Mouse (Mus musculus) midbrain, embryonic 16.5 days (tissue): ENCODE data around the gene Cacng7. TPM values are rescaled to one million over a fixed set of nuclear protein-coding genes. Genes with fewer than 3 reads are reported as not detected.
A peak's percentile ranks its signal among the peaks of the same experiment; 100 is the strongest.

Source experiments
- ATAC-seq: fragments of 200-750 bp; cut with Nextera tagmentation; 2 replicates; pipeline ENCODE4 v1.8.0; 2017; ENCODE audit warnings: moderate TSS enrichment
- H3K27ac ChIP-seq: fragments of 300-500 bp; sonication (generic); 2 replicates; pipeline ENCODE4 v1.5.1; 2014; ENCODE audit warnings: mild to moderate bottlenecking, low read length, mixed read lengths
- H3K27me3 ChIP-seq: fragments of 300-500 bp; sonication (generic); 2 replicates; pipeline ENCODE4 v1.6.1; 2014; ENCODE audit warnings: low read depth, low read length, mixed read lengths; ENCODE audit not compliant: control insufficient read depth, insufficient read depth
- H3K36me3 ChIP-seq: fragments of 300-500 bp; sonication (generic); 2 replicates; pipeline ENCODE4 v1.6.1; 2014; ENCODE audit warnings: mild to moderate bottlenecking, low read length, moderate library complexity, mixed read lengths; ENCODE audit not compliant: control insufficient read depth, insufficient read depth
- H3K4me1 ChIP-seq: fragments of 300-500 bp; sonication (generic); 2 replicates; pipeline ENCODE4 v1.6.1; 2014; ENCODE audit warnings: mild to moderate bottlenecking, low read length, mixed read lengths; ENCODE audit not compliant: control insufficient read depth, insufficient read depth
- H3K4me2 ChIP-seq: fragments of 300-500 bp; sonication (generic); 2 replicates; pipeline ENCODE4 v1.6.1; 2014; ENCODE audit warnings: mild to moderate bottlenecking, low read length, mixed read lengths
- H3K4me3 ChIP-seq: fragments of 300-500 bp; sonication (generic); 2 replicates; pipeline ENCODE4 v1.5.1; 2014; ENCODE audit warnings: low read depth, mild to moderate bottlenecking, low read length, moderate library complexity, mixed read lengths
- H3K9ac ChIP-seq: fragments of 300-500 bp; sonication (generic); 2 replicates; pipeline ENCODE4 v1.6.1; 2014; ENCODE audit warnings: low read depth, low read length, mixed read lengths
- H3K9me3 ChIP-seq: fragments of 300-500 bp; sonication (generic); replicated peaks from 2 replicates; pipeline ENCODE4 v1.6.1; 2014; ENCODE audit warnings: mild to moderate bottlenecking, low read length, mixed read lengths; ENCODE audit not compliant: control insufficient read depth, poor library complexity, severe bottlenecking
- WGBS: fragments of 180-500 bp; shearing (Covaris S2); extraction: QIAGEN DNeasy Blood & Tissue Kit; methylation state at CpG from one replicate; pipeline ENCODE4 v1.1.7; 2014; 5-methylcytosine and 5-hydroxymethylcytosine counted together
- polyA plus RNA-seq: library from polyadenylated mRNA; unstranded; fragments of >200 nt; fragmentation: Nextera tagmentation; extraction: Ambion mirVana; gene quantifications from 2 replicates; pipeline ENCODE4 v1.2.1, GENCODE M21; 2015

Gene Cacng7
- polyA plus RNA-seq, 1 experiment from 2014 or later: 2.6 TPM

- Histone ChIP-seq H3K9me3 (no peaks in the 10 kb centered on the region), H3K27me3 (peaks cover 12% of the 10 kb centered on the region; the same call in 1 of the 2 replicates), H3K4me3 (no peak overlapping the region), H3K4me2 (no peak overlapping the region), H3K36me3 (peaks cover 12% of the 10 kb centered on the region), H3K4me1 (peaks cover 18% of the 10 kb centered on the region), H3K9ac (no peak overlapping the region), H3K27ac (no peak overlapping the region)
- no peak for ATAC-seq
- WGBS: 72% methylated on average over 8 of the region's 8 CpGs
These were observed 31.7 kb upstream of the Cacng7 start for GRCm38 (mm10) chr7:3300891-3301627.

- Histone ChIP-seq H3K4me2 (peak overlapping the region; percentile 74), H3K9ac (peak overlapping the region; percentile 18; the same call in 1 of the 2 replicates), H3K27me3 (peaks cover 12% of the 10 kb centered on the region; the same call in 1 of the 2 replicates), H3K36me3 (peaks cover 7% of the 10 kb centered on the region), H3K4me3 (peak overlapping the region; percentile 47), H3K9me3 (no peaks in the 10 kb centered on the region), H3K27ac (no peak overlapping the region), H3K4me1 (peaks cover 18% of the 10 kb centered on the region)
- ATAC-seq: peak; percentile 25
- WGBS: 7% methylated on average over 33 of the region's 33 CpGs
These were observed 30.9 kb upstream of the Cacng7 start for GRCm38 (mm10) chr7:3301628-3302555.

GRCm38 (mm10) chr7:3302556-3303275 is 30.0 kb upstream of the Cacng7 start:
- H3K27ac ChIP-seq: no peak overlapping the region
- H3K9ac ChIP-seq: no peak overlapping the region; the same call in 1 of the 2 replicates
- peak overlapping the region; percentile 74 for H3K4me2 ChIP-seq
- ATAC-seq: peak; percentile 26
- no peaks in the 10 kb centered on the region for H3K36me3 ChIP-seq
- H3K4me3 ChIP-seq: peak overlapping the region; percentile 47
- H3K4me1 ChIP-seq: peaks cover 18% of the 10 kb centered on the region
- peaks cover 12% of the 10 kb centered on the region; the same call in 1 of the 2 replicates for H3K27me3 ChIP-seq
- WGBS: 2% methylated on average over 16 of the region's 16 CpGs
- H3K9me3 ChIP-seq: no peaks in the 10 kb centered on the region

- Histone ChIP-seq H3K27me3 (peaks cover 12% of the 10 kb centered on the region; the same call in 1 of the 2 replicates), H3K4me3 (peak overlapping the region; percentile 47), H3K4me2 (peak overlapping the region; percentile 74), H3K36me3 (no peaks in the 10 kb centered on the region), H3K9me3 (no peaks in the 10 kb centered on the region), H3K27ac (no peak overlapping the region), H3K4me1 (peaks cover 18% of the 10 kb centered on the region), H3K9ac (peak overlapping the region; percentile 55)
- ATAC-seq: peak; percentile 78
- WGBS: under 1% methylated on average over 22 of the region's 29 CpGs
These were observed 29.4 kb upstream of the Cacng7 start for GRCm38 (mm10) chr7:3303276-3303781.

- H3K27me3 ChIP-seq: peaks cover 12% of the 10 kb centered on the region; the same call in 1 of the 2 replicates
- 5% methylated on average over 12 of the region's 12 CpGs for WGBS
- no peak overlapping the region for H3K27ac ChIP-seq
- H3K9me3 ChIP-seq: no peaks in the 10 kb centered on the region
- H3K4me3 ChIP-seq: peak overlapping the region; percentile 47
- H3K4me2 ChIP-seq: peak overlapping the region; percentile 74
- H3K36me3 ChIP-seq: no peaks in the 10 kb centered on the region
- peaks cover 16% of the 10 kb centered on the region for H3K4me1 ChIP-seq
- peak overlapping the region; percentile 55 for H3K9ac ChIP-seq
- peak; percentile 62 for ATAC-seq
These were observed 29.0 kb upstream of the Cacng7 start for GRCm38 (mm10) chr7:3303789-3304188.

- 2% methylated on average over 10 of the region's 10 CpGs for WGBS
- Histone ChIP-seq H3K9me3 (no peaks in the 10 kb centered on the region), H3K9ac (peak overlapping the region; percentile 55), H3K4me3 (peak overlapping the region; percentile 47), H3K36me3 (no peaks in the 10 kb centered on the region), H3K4me2 (peak overlapping the region; percentile 74), H3K27ac (no peak overlapping the region), H3K4me1 (peaks cover 16% of the 10 kb centered on the region), H3K27me3 (peaks cover 12% of the 10 kb centered on the region; the same call in 1 of the 2 replicates)
- ATAC-seq: peak; percentile 40
These were observed 28.5 kb upstream of the Cacng7 start for GRCm38 (mm10) chr7:3304298-3304697.

- 78% methylated on average over 3 of the region's 3 CpGs for WGBS
- H3K4me3 ChIP-seq: no peak overlapping the region
- H3K4me1 ChIP-seq: peaks cover 16% of the 10 kb centered on the region
- no peak overlapping the region for H3K27ac ChIP-seq
- H3K27me3 ChIP-seq: peaks cover 5% of the 10 kb centered on the region; the same call in 1 of the 2 replicates
- no peak for ATAC-seq
- no peaks in the 10 kb centered on the region for H3K9me3 ChIP-seq
- H3K4me2 ChIP-seq: no peak overlapping the region
- no peaks in the 10 kb centered on the region for H3K36me3 ChIP-seq
- H3K9ac ChIP-seq: no peak overlapping the region
These were observed 26.4 kb upstream of the Cacng7 start for GRCm38 (mm10) chr7:3306400-3306799.

GRCm38 (mm10) chr7:3308646-3309045 is 24.1 kb upstream of the Cacng7 start:
- H3K27me3 ChIP-seq: no peaks in the 10 kb centered on the region
- no peak overlapping the region for H3K9ac ChIP-seq
- H3K27ac ChIP-seq: no peak overlapping the region
- H3K4me3 ChIP-seq: no peak overlapping the region
- H3K4me1 ChIP-seq: peaks cover 7% of the 10 kb centered on the region
- no peaks in the 10 kb centered on the region for H3K9me3 ChIP-seq
- WGBS: 71% methylated on average over 4 of the region's 4 CpGs
- H3K4me2 ChIP-seq: no peak overlapping the region
- no peaks in the 10 kb centered on the region for H3K36me3 ChIP-seq
- ATAC-seq: no peak
